8 mouse cellular contexts compared by ENCODE assay signal in genomic region chr10:22270879-22271786, GRCm38 (mm10).
A peak's percentile ranks its signal among the peaks of the same experiment; 100 is the strongest.
DNase-seq lines count a peak whose midpoint lies in the region; ATAC-seq and TF ChIP-seq lines count a peak whose summit lies in the region.
"Not testable (repeated sequence)": the region's sequence is repeated elsewhere in the genome, so short reads cannot be mapped to it uniquely, and the experiment has no call there.

No protein-coding gene starts in this region.

- WGBS in forebrain, embryonic 10.5 days, result 34% methylated on average over 8 of the region's 8 CpGs
- 12% methylated on average over 8 of the region's 8 CpGs for WGBS in forebrain, embryonic 15.5 days
- WGBS in hindbrain, embryonic 12.5 days, result 13% methylated on average over 7 of the region's 8 CpGs
- 35% methylated on average over 8 of the region's 8 CpGs for WGBS in kidney, embryonic 15.5 days
- WGBS in midbrain, embryonic 11.5 days, result 7% methylated on average over 8 of the region's 8 CpGs
- WGBS in midbrain, embryonic 16.5 days, result 8% methylated on average over 7 of the region's 8 CpGs
- WGBS in neural tube, embryonic 14.5 days, result 13% methylated on average over 6 of the region's 8 CpGs

- peaks cover 27% of the 10 kb centered on the region for H3K4me1 ChIP-seq in forebrain, embryonic 10.5 days
- peaks cover 15% of the 10 kb centered on the region for H3K4me1 ChIP-seq in forebrain, embryonic 15.5 days
- peaks cover 16% of the 10 kb centered on the region for H3K4me1 ChIP-seq in hindbrain, embryonic 12.5 days
- H3K4me1 ChIP-seq in kidney, embryonic 15.5 days, result peaks cover 14% of the 10 kb centered on the region
- H3K4me1 ChIP-seq in midbrain, embryonic 11.5 days (ENCODE audit: control insufficient read depth, insufficient read depth, low read length); midbrain, embryonic 16.5 days (ENCODE audit: control insufficient read depth, insufficient read depth, low read length); neural tube, embryonic 14.5 days (ENCODE audit: control insufficient read depth, insufficient read depth, low read length): not testable (repeated sequence)

- H3K9ac ChIP-seq in forebrain, embryonic 15.5 days (replicated peaks); hindbrain, embryonic 12.5 days; kidney, embryonic 15.5 days; midbrain, embryonic 11.5 days (ENCODE audit: low read length); midbrain, embryonic 16.5 days (ENCODE audit: low read depth, low read length); neural tube, embryonic 14.5 days (replicated peaks; ENCODE audit: low read depth, low read length): not testable (repeated sequence)

- POLR2A ChIA-PET in Patski (lab: Charles Lee), result not testable (repeated sequence)

- H3K27ac ChIP-seq in forebrain, embryonic 10.5 days, result peak overlapping the region; percentile 44; the same call in 1 of the 2 replicates
- not testable (repeated sequence) for H3K27ac ChIP-seq in forebrain, embryonic 15.5 days (replicated peaks); hindbrain, embryonic 12.5 days; kidney, embryonic 15.5 days; midbrain, embryonic 16.5 days (ENCODE audit: low read length); neural tube, embryonic 14.5 days (ENCODE audit: low read depth, low read length)
- peak overlapping the region; percentile 51 for H3K27ac ChIP-seq in midbrain, embryonic 11.5 days (ENCODE audit: low read depth, low read length)

- CTCF ChIA-PET in Patski (lab: Charles Lee), result not testable (repeated sequence)

- not testable (repeated sequence) for H3K36me3 ChIP-seq in forebrain, embryonic 10.5 days (replicated peaks); forebrain, embryonic 15.5 days; hindbrain, embryonic 12.5 days; kidney, embryonic 15.5 days; midbrain, embryonic 11.5 days (ENCODE audit: control insufficient read depth, insufficient read depth, low read length); midbrain, embryonic 16.5 days (ENCODE audit: control insufficient read depth, insufficient read depth, low read length); neural tube, embryonic 14.5 days (ENCODE audit: control insufficient read depth, insufficient read depth, low read length)

- ATAC-seq in Patski, result peak; percentile 21
- peak; percentile 23; the same call in 1 of the 2 replicates for ATAC-seq in forebrain, embryonic 15.5 days (replicated peaks)
- ATAC-seq in hindbrain, embryonic 12.5 days (ENCODE audit: low FRiP score), result peak; percentile 63
- ATAC-seq in kidney, embryonic 15.5 days (replicated peaks; ENCODE audit: low FRiP score), result peak; percentile 46; the same call in 1 of the 2 replicates
- ATAC-seq in midbrain, embryonic 11.5 days (ENCODE audit: low FRiP score), result peak; percentile 82
- peak; percentile 18; the same call in 1 of the 2 replicates for ATAC-seq in midbrain, embryonic 16.5 days
- ATAC-seq in neural tube, embryonic 14.5 days (ENCODE audit: low read depth), result 0 out of 2 replicates have a peak, but pooled peaks have one; percentile 42

- not testable (repeated sequence) for DNase-seq in Patski (ENCODE audit: low read depth, low spot score); forebrain, embryonic 10.5 days (ENCODE audit: extremely low spot score, low spot score)
- peak; percentile 84 for DNase-seq in midbrain, embryonic 11.5 days (ENCODE audit: low spot score, missing footprints)

- H3K4me2 ChIP-seq in forebrain, embryonic 15.5 days (replicated peaks); hindbrain, embryonic 12.5 days (replicated peaks); kidney, embryonic 15.5 days; midbrain, embryonic 11.5 days; midbrain, embryonic 16.5 days (ENCODE audit: low read length); neural tube, embryonic 14.5 days (ENCODE audit: low read depth, low read length): not testable (repeated sequence)

- not testable (repeated sequence) for H3K27me3 ChIP-seq in Patski; forebrain, embryonic 15.5 days; kidney, embryonic 15.5 days; midbrain, embryonic 11.5 days (ENCODE audit: control insufficient read depth, insufficient read depth, low read length); midbrain, embryonic 16.5 days (ENCODE audit: control insufficient read depth, insufficient read depth, low read depth, low read length); neural tube, embryonic 14.5 days (ENCODE audit: control insufficient read depth, insufficient read depth, low read length)
- peaks cover 34% of the 10 kb centered on the region for H3K27me3 ChIP-seq in forebrain, embryonic 10.5 days (ENCODE audit: poor library complexity, severe bottlenecking)
- H3K27me3 ChIP-seq in hindbrain, embryonic 12.5 days, result peaks cover 16% of the 10 kb centered on the region

- in situ Hi-C loops in Patski (cut with MboI; ENCODE audit: low pct_unique_long_range_greater_than_20kb), result not testable (repeated sequence)

- H3K4me3 ChIP-seq in forebrain, embryonic 10.5 days; forebrain, embryonic 15.5 days; hindbrain, embryonic 12.5 days; kidney, embryonic 15.5 days (replicated peaks); midbrain, embryonic 11.5 days (ENCODE audit: low read depth, low read length); midbrain, embryonic 16.5 days (ENCODE audit: low read depth, low read length); neural tube, embryonic 14.5 days (ENCODE audit: low read depth, low read length): not testable (repeated sequence)

- not testable (repeated sequence) for H3K9me3 ChIP-seq in forebrain, embryonic 10.5 days; forebrain, embryonic 15.5 days; hindbrain, embryonic 12.5 days (replicated peaks); kidney, embryonic 15.5 days (replicated peaks); midbrain, embryonic 11.5 days (ENCODE audit: control insufficient read depth, low read length); midbrain, embryonic 16.5 days (replicated peaks; ENCODE audit: control insufficient read depth, low read length, poor library complexity, severe bottlenecking); neural tube, embryonic 14.5 days (ENCODE audit: control insufficient read depth, low read length)

- TF ChIP-seq CTCF in Patski (IDR thresholded peaks at IDR 0.05), result not testable (repeated sequence)

Comparison
In these comparisons a context has a peak if more than half of its experiments do, and no peak if none do; other contexts are left out.
1. ATAC-seq: peak in every context shown above with its lines; median percentile 82 in midbrain, embryonic 11.5 days; 63 in hindbrain, embryonic 12.5 days; 46 in kidney, embryonic 15.5 days; 42 in neural tube, embryonic 14.5 days; 23 in forebrain, embryonic 15.5 days; 21 in Patski; 18 in midbrain, embryonic 16.5 days.